8 mouse cellular contexts compared by ENCODE assay signal in genomic region chr19:46305432-46306267, GRCm38 (mm10). TPM values are rescaled to one million over a fixed set of nuclear protein-coding genes. Genes with fewer than 3 reads are reported as not detected.
DNase-seq lines count a peak whose midpoint lies in the region; ATAC-seq lines count a peak whose summit lies in the region.

No protein-coding gene starts in this region.

- peak overlapping the region; percentile 46 for H3K9ac ChIP-seq in limb, embryonic 15.5 days
- peak overlapping the region; percentile 36 for H3K9ac ChIP-seq in midbrain, embryonic 15.5 days

- H3K27me3 ChIP-seq in limb, embryonic 15.5 days: peaks cover 24% of the 10 kb centered on the region
- H3K27me3 ChIP-seq in midbrain, embryonic 15.5 days (replicated peaks): peaks cover 36% of the 10 kb centered on the region

- WGBS in limb, embryonic 15.5 days: under 1% methylated on average over 43 of the region's 43 CpGs
- 1% methylated on average over 43 of the region's 43 CpGs for WGBS in midbrain, embryonic 15.5 days

- peaks cover 23% of the 10 kb centered on the region for H3K36me3 ChIP-seq in limb, embryonic 15.5 days
- H3K36me3 ChIP-seq in midbrain, embryonic 15.5 days (replicated peaks): no peaks in the 10 kb centered on the region

- H3K4me3 ChIP-seq in limb, embryonic 15.5 days: peak overlapping the region; percentile 71
- H3K4me3 ChIP-seq in midbrain, embryonic 15.5 days: peak overlapping the region; percentile 47

- H3K4me2 ChIP-seq in limb, embryonic 15.5 days: peak overlapping the region; percentile 98
- H3K4me2 ChIP-seq in midbrain, embryonic 15.5 days: peak overlapping the region; percentile 96

- ATAC-seq in common myeloid progenitor, adult 5-6 weeks (replicated peaks; ENCODE audit: low read depth, poor library complexity, severe bottlenecking): peak; percentile 43
- ATAC-seq in inflammation-experienced regulatory T-cells, adult 6 months: peak; percentile 63
- peak; percentile 65 for ATAC-seq in limb, embryonic 15.5 days (ENCODE audit: insufficient number of reproducible peaks, low FRiP score, low TSS enrichment, low read depth)
- ATAC-seq in midbrain, embryonic 15.5 days (replicated peaks): no peak; the same call in 1 of the 2 replicates

- H3K4me1 ChIP-seq in limb, embryonic 15.5 days: peaks cover 40% of the 10 kb centered on the region
- peaks cover 33% of the 10 kb centered on the region for H3K4me1 ChIP-seq in midbrain, embryonic 15.5 days

- peak overlapping the region; percentile 80 for H3K27ac ChIP-seq in limb, embryonic 15.5 days
- H3K27ac ChIP-seq in midbrain, embryonic 15.5 days: no peak overlapping the region

- peak; percentile 59 to 70 for DNase-seq in left cerebral cortex, adult 18-20 months (ENCODE audit: low spot score in 2 of 2)
- no peak for DNase-seq in left cerebral cortex, adult 11 months (ENCODE audit: low spot score)
- DNase-seq in gastrocnemius, postnatal 25 days: peak; percentile 91
- DNase-seq in spleen, postnatal 36 days (ENCODE audit: low spot score in 2 of 2): peak; percentile 91 to 92

- no peaks in the 10 kb centered on the region for H3K9me3 ChIP-seq in limb, embryonic 15.5 days
- no peaks in the 10 kb centered on the region for H3K9me3 ChIP-seq in midbrain, embryonic 15.5 days

RNA-seq across cellular contexts. Expression of gene Nfkb2, which starts 1.5 kb away (rescaled TPM):
- total RNA-seq in left cerebral cortex, adult 18-20 months (2021): 1 to 10 TPM; 1.9 to 2.1 TPM
- 7.2 and 8.3 TPM in 2 replicates for total RNA-seq in common myeloid progenitor, adult 5-6 weeks (2017)
- 1 to 10 TPM; 7.2 to 8.5 TPM for total RNA-seq in gastrocnemius, postnatal 25 days (2021)
- polyA plus RNA-seq in inflammation-experienced regulatory T-cells, adult 6 months (2017; shearing (Covaris generic)): 10 to 100 TPM; 15.7 to 27.8 (median 20.7) TPM
- polyA plus RNA-seq in limb, embryonic 15.5 days (2015; fragmentation: Nextera tagmentation; extraction: Ambion mirVana): 11.4 and 13.5 TPM in 2 replicates
- 2.3 and 2.7 TPM in 2 replicates for polyA plus RNA-seq in midbrain, embryonic 15.5 days (2015; fragmentation: Nextera tagmentation; extraction: Ambion mirVana)

RNA-seq across cellular contexts. Expression of gene Psd, which starts 21.3 kb away (rescaled TPM):
- 100 to 1,000 TPM; 612 to 681 TPM for total RNA-seq in left cerebral cortex, adult 18-20 months (2021)
- 0.69 TPM in 1 of 2 replicates, not detected in the other for total RNA-seq in common myeloid progenitor, adult 5-6 weeks (2017)
- under 1 TPM; 0.28 to 0.54 TPM for total RNA-seq in gastrocnemius, postnatal 25 days (2021)
- 1 to 10 TPM; 3.1 to 4.1 (median 4.0) TPM for polyA plus RNA-seq in inflammation-experienced regulatory T-cells, adult 6 months (2017; shearing (Covaris generic))
- polyA plus RNA-seq in limb, embryonic 15.5 days (2015; fragmentation: Nextera tagmentation; extraction: Ambion mirVana): 5.5 and 5.8 TPM in 2 replicates
- polyA plus RNA-seq in midbrain, embryonic 15.5 days (2015; fragmentation: Nextera tagmentation; extraction: Ambion mirVana): 146 and 148 TPM in 2 replicates

RNA-seq across cellular contexts. Expression of gene Fbxl15, which starts 22.3 kb away (rescaled TPM):
- total RNA-seq in left cerebral cortex, adult 18-20 months (2021): 10 to 100 TPM; 30.0 to 31.1 TPM
- total RNA-seq in common myeloid progenitor, adult 5-6 weeks (2017): 3.3 and 4.3 TPM in 2 replicates
- 1 to 10 TPM; 2.9 TPM for total RNA-seq in gastrocnemius, postnatal 25 days (2021)
- 1 to 10 TPM; 3.9 to 6.4 (median 4.5) TPM for polyA plus RNA-seq in inflammation-experienced regulatory T-cells, adult 6 months (2017; shearing (Covaris generic))
- 12.8 and 13.2 TPM in 2 replicates for polyA plus RNA-seq in limb, embryonic 15.5 days (2015; fragmentation: Nextera tagmentation; extraction: Ambion mirVana)
- 48.2 and 54.8 TPM in 2 replicates for polyA plus RNA-seq in midbrain, embryonic 15.5 days (2015; fragmentation: Nextera tagmentation; extraction: Ambion mirVana)

RNA-seq across cellular contexts. Expression of gene Cuedc2, which starts 32.9 kb away (rescaled TPM):
- 100 to 1,000 TPM; 199 to 202 TPM for total RNA-seq in left cerebral cortex, adult 18-20 months (2021)
- 143 and 149 TPM in 2 replicates for total RNA-seq in common myeloid progenitor, adult 5-6 weeks (2017)
- total RNA-seq in gastrocnemius, postnatal 25 days (2021): 10 to 100 TPM; 56.1 to 56.5 TPM
- polyA plus RNA-seq in inflammation-experienced regulatory T-cells, adult 6 months (2017; shearing (Covaris generic)): 10 to 100 TPM; 34.9 to 54.1 (median 46.6) TPM
- 150 and 176 TPM in 2 replicates for polyA plus RNA-seq in limb, embryonic 15.5 days (2015; fragmentation: Nextera tagmentation; extraction: Ambion mirVana)
- 340 and 347 TPM in 2 replicates for polyA plus RNA-seq in midbrain, embryonic 15.5 days (2015; fragmentation: Nextera tagmentation; extraction: Ambion mirVana)

RNA-seq across cellular contexts. Expression of gene Mfsd13a, which starts 35.3 kb away (rescaled TPM):
- total RNA-seq in left cerebral cortex, adult 18-20 months (2021): 10 to 100 TPM; 22.7 to 26.4 TPM
- 11.5 and 13.6 TPM in 2 replicates for total RNA-seq in common myeloid progenitor, adult 5-6 weeks (2017)
- total RNA-seq in gastrocnemius, postnatal 25 days (2021): 1 to 10 TPM; 1.0 to 1.2 TPM
- polyA plus RNA-seq in inflammation-experienced regulatory T-cells, adult 6 months (2017; shearing (Covaris generic)): 1 to 10 TPM; 4.3 to 8.1 (median 5.9) TPM
- polyA plus RNA-seq in limb, embryonic 15.5 days (2015; fragmentation: Nextera tagmentation; extraction: Ambion mirVana): 3.1 and 3.6 TPM in 2 replicates
- polyA plus RNA-seq in midbrain, embryonic 15.5 days (2015; fragmentation: Nextera tagmentation; extraction: Ambion mirVana): 11.1 and 11.7 TPM in 2 replicates

Comparison
In these comparisons a context has a peak if more than half of its experiments do, and no peak if none do; other contexts are left out.
1. RNA of gene Psd, which starts 21.3 kb away (total RNA-seq): 612 to 681 TPM in left cerebral cortex, adult 18-20 months; 0.69 TPM in common myeloid progenitor, adult 5-6 weeks and 0.28 to 0.54 TPM in gastrocnemius, postnatal 25 days; every median in the first group is over 100 times any median in the second.